Mouse (Mus musculus): ENCODE data around the gene Smim13.
A peak's percentile ranks its signal among the peaks of the same experiment; 100 is the strongest.
"Not testable (repeated sequence)": the region's sequence is repeated elsewhere in the genome, so short reads cannot be mapped to it uniquely, and the experiment has no call there.

Gene Smim13

GRCm38 (mm10) chr13:41238035-41238804 lies 11.4 kb upstream of the Smim13 start:
- DNase-seq = no peak

GRCm38 (mm10) chr13:41238805-41239130 lies 10.9 kb upstream of the Smim13 start:
- no peak for DNase-seq

- no peak for DNase-seq
Measured at GRCm38 (mm10) chr13:41241557-41241956, 8.1 kb upstream of the Smim13 start.

GRCm38 (mm10) chr13:41244306-41244830 lies 5.3 kb upstream of the Smim13 start:
- DNase-seq = no peak

- peak in 1 of 2 experiments; percentile 57 for DNase-seq
Measured at GRCm38 (mm10) chr13:41248751-41249520, 708 bp upstream of the Smim13 start.

DNA sequence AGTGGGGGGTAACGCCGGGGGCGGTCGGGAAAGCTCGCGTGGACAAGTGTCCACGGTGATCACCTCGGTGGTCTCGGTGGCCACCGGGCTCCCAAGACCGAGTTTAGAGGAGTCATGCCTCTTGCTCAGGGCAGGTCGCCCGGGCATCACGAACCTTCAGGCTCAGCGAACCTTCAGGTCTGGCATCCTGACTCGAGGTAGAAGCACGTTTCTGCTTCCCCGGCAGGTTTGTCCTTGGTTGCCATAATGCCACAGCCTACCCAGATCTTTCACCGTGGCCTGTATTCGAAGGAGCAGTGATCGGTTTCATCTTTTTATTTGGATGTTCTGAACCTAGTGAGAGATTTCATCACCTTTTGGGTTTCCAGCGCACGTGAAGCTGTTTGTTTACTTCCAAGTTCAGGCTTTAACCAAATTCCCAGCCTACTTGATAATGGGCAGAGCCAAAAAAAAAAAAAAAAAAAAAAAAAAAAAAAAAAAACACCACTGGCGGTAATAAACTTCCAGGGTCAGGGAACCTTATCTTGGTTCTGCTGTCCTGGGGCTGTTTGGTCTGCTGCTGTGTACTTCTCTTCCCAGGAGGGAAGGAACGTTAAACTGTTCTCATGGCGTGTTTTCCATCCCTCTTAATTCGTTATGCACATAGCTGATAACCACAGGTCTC lies 806 bp downstream of the Smim13 start:
- DNase-seq = no peak

GRCm38 (mm10) chr13:41251232-41251631 lies 1.6 kb downstream of the Smim13 start:
- not testable (repeated sequence) for DNase-seq

DNA sequence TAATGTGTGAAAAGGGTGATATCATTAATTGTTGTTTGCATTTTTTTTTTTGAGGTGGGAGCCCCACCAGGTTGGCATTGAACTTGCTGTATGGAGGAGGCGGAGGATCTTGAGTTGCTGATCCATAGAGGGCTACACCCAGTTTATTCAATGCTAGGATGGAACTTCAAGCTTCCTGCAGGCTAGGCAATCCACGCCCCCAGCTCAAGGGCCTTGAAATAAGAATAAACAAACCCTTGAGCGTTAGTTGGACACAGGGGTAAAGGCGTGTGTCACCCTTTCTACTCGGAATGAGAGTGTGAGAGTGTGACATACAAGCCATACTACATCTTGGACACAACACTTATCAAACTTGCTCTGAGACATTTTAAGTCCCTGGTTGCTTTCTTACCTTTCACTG lies 2.0 kb downstream of the Smim13 start:
- peak; percentile 56 to 75 for DNase-seq

GRCm38 (mm10) chr13:41252141-41252540 lies 2.5 kb downstream of the Smim13 start:
- DNase-seq = peak in 1 of 2 experiments; percentile 37

GRCm38 (mm10) chr13:41252736-41253135 lies 3.1 kb downstream of the Smim13 start:
- DNase-seq = no peak

GRCm38 (mm10) chr13:41256126-41256525 lies 6.5 kb downstream of the Smim13 start:
- DNase-seq = no peak

GRCm38 (mm10) chr13:41256962-41257361 lies 7.3 kb downstream of the Smim13 start:
- DNase-seq = no peak

GRCm38 (mm10) chr13:41257851-41258250 lies 8.2 kb downstream of the Smim13 start:
- no peak for DNase-seq

GRCm38 (mm10) chr13:41261617-41262016 lies 12.0 kb downstream of the Smim13 start:
- not testable (repeated sequence) for DNase-seq

DNA sequence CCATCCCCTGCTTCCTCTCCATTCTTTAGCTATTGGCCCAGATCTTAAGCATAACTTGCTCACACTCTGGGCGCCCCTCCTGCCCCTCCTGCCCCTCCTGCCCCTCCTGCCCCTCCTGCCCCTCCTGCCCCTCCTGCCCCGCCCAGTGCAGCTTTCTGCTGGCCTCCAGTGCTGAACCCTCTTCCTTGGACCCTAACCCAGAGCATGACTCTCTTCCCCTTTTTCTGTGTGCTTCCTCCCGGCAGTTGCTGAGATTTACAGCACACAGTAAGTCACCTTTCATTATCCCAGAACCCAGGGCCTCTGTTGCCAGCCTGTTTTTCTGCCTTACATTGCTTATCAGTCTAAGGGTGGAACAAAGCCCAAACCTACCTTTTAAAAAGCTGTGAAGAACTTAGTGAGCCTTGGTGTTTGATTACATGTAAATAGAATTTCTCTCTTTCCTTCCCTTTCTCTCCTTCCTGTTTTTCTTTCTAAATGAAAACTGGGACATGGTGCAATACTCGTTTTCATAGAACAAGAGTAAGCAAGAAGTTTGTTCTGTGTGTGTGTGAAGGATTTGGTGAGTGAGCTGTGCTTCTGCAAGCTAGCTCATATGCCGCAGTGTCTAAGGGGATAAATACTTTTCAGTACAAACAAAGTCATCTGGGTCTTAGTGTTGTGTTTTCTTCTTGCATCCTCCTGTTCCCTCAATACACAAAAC lies 13.8 kb downstream of the Smim13 start:
- no peak for DNase-seq

DNA sequence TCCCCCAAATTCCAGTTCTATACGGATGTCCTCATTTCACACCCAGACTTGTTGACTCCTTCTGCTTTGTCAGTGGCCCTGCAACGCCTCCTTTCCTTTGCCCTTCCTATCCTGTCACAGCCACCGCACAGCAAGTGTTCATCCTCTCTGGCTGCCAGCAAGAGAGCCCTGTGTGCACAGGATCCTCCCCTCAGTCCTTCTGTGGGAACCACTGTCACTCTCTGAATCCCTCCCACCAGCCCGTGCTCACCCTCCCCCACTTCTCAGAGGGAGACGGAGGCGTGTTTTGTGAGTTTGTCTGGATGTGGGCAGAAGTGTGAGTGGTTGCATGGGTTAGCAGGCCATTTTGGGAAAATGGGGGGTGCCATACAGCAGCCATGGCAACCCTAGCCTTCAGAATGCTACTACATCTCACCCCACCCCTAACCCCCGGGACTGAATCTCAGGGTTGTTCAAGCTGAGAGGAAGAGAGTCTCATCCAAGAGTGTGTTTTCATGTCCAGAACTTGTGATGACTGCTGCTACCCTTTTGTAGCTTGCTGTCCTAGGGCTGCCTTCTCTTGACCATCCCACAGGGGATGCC lies 18.3 kb downstream of the Smim13 start:
- no peak for DNase-seq

DNA sequence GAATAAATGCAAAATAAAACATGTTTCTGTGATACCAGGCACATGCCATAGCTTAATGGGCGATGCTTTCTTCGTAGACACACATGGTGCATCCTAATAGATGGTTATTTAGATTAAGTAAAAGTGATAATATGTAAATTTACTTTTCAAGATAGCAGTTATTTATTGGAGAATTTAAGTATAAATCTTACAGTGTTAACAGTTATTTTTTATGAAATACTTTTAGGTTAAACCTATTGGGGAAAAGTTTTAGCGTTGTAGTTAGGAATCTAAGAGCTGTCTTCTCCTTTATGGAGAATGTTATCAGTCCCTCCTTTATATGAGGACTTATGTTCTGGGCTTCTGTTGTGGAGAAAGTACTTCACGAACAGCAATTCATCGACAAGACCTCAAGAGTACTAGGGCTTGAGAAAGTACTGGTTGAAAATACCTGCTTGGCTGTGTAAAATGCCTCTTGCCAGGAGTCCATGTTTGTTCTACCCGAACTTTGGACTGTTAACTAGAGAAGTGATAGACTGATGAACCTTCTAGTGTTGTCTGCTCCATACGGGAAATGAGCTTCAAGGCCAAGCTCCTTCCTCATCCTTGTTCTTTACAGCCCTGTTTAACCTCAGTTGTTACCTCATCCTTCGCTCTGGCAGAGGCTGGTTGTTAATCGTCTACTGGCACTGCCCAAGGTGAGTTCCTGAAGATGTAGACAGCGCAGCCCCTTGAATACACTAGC lies 24.4 kb downstream of the Smim13 start, which contains the start of gene Gm17364:
Gene Gm17364 (minus strand): TSS at position 51 of the 724 bp plus-strand sequence.
- no peak for DNase-seq

DNA sequence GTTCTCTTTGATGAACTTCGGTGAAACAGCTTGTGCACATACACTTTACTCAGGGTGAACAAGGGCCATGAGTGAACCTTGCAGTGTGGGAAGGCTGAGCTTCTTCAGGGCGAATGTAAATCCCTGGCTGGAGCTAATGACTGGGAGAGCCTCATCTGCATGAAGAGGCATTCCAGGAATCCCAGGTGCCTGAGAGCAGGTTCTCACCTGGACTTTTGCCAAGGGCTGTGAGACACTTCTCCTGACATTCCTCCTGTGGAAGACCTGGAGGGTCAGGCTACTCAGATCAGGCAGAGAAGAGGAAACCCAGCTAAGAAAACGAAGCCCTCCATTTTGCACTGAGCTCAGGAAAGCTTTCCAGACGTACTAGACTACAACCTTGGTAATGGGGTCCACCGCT lies 31.1 kb downstream of the Smim13 start:
- no peak for DNase-seq

GRCm38 (mm10) chr13:41283256-41283655 lies 33.6 kb downstream of the Smim13 start:
- DNase-seq = peak; percentile 52 to 77

DNA sequence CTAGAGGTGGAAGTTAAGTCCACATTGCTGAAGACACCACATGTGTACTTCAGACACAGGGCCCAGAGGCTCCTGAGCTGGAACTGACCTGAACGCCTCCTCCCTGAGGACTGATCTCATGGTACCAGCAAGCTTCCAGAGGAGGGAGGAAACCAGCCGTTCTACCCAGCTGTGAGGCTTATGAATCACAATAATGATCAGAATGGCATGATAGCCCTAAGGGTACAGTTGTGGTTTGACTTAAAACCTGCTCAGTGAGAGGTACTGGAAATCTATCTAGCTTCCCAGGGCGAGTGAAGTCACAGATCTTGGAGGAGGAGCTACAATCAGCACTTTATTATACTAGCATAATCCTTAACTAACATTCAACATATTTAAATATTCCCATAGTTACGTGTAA lies 35.8 kb downstream of the Smim13 start:
- DNase-seq = no peak

DNA sequence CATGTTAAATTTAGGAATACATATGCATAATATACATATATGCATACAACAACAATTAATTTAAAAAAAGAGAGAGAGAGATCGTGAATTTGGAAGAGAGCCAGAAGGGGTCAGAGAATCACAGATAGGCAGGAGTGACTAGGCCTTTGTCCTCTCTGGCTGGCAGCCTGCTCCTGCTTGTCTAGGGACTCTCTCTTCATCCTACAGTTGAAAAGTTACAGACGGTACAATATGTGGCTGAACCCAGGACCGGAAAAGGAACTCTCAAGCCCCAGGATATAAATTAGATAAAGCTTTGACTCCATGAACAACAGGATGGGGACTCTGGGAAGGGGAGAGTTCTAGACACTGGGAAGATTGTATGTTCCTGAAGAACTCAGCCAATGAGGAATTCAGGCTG lies 36.6 kb downstream of the Smim13 start:
- no peak for DNase-seq

Measured in lung, adult 18-20 months (tissue).